ENCODE assay signal across 8 mouse cellular contexts in the genomic region with DNA sequence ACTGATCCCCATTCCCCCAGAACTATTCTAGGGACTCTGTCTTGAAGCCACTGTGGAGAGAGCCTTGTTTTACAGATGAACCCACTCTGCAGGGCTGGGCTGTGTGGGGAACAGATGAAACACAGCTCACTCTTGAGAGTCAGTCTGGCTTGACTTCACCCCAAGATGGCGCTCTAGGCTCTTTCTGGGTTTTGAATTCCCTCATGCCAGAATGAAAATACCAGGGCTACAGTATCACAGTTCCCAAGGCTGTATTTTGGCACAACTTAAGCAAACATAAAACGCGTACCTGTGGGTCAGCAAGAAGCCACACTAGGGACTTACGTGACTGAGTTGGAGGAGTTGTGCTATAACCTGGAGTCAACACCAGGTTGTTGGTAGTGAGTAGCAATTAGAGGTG. TPM values are rescaled to one million over a fixed set of nuclear protein-coding genes. Genes with fewer than 3 reads are reported as not detected.
A peak's percentile ranks its signal among the peaks of the same experiment; 100 is the strongest.
DNase-seq lines count a peak whose midpoint lies in the region; ATAC-seq and TF ChIP-seq lines count a peak whose summit lies in the region.

No protein-coding gene starts in this region.

- H3ac ChIP-seq in C2C12 (ENCODE audit: control insufficient read depth, insufficient read length, low read depth): no peak overlapping the region

- no peaks in the 10 kb centered on the region for H3K27me3 ChIP-seq in C2C12 (ENCODE audit: control insufficient read depth, insufficient read depth, insufficient read length)
- H3K27me3 ChIP-seq in forebrain, postnatal 0 days (ENCODE audit: insufficient read depth, low read length): no peaks in the 10 kb centered on the region
- H3K27me3 ChIP-seq in limb, embryonic 11.5 days (ENCODE audit: control insufficient read depth, insufficient read depth, low read length): no peaks in the 10 kb centered on the region

- H3K9me3 ChIP-seq in forebrain, postnatal 0 days (ENCODE audit: low read length): no peaks in the 10 kb centered on the region
- H3K9me3 ChIP-seq in limb, embryonic 11.5 days (ENCODE audit: control insufficient read depth, low read length): no peaks in the 10 kb centered on the region

- no peaks in the 10 kb centered on the region for H3K79me3 ChIP-seq in C2C12 (ENCODE audit: low read depth)

- WGBS in forebrain, postnatal 0 days: 35% methylated on average over 4 of the region's 4 CpGs
- WGBS in limb, embryonic 11.5 days: 48% methylated on average over 4 of the region's 4 CpGs

- no peaks in the 10 kb centered on the region for H3K36me3 ChIP-seq in C2C12 (ENCODE audit: control insufficient read depth, insufficient read depth)
- peaks cover 8% of the 10 kb centered on the region; the same call in 1 of the 2 replicates for H3K36me3 ChIP-seq in forebrain, postnatal 0 days (ENCODE audit: insufficient read depth)
- no peaks in the 10 kb centered on the region for H3K36me3 ChIP-seq in limb, embryonic 11.5 days (ENCODE audit: control insufficient read depth, insufficient read depth, low read length)

- H3K4me2 ChIP-seq in forebrain, postnatal 0 days (ENCODE audit: low read depth): no peak overlapping the region
- no peak overlapping the region for H3K4me2 ChIP-seq in limb, embryonic 11.5 days (ENCODE audit: low read depth, severe bottlenecking)

- peak; percentile 76 to 94 for DNase-seq in adrenal gland, adult (ENCODE audit: inconsistent age in 2 of 2, low spot score in 1 of 2)
- DNase-seq in adrenal gland, adult 8-10 months: no peak
- DNase-seq in forebrain, postnatal 0 days: peak; percentile 84
- peak; percentile 58 to 80 for DNase-seq in kidney, adult 8-10 months
- peak; percentile 76 for DNase-seq in limb, embryonic 11.5 days (ENCODE audit: low spot score)
- DNase-seq in retina, embryonic 14.5 days (ENCODE audit: low spot score): peak; percentile 83

- no peak overlapping the region for H3K4me3 ChIP-seq in C2C12 (ENCODE audit: insufficient read depth, poor library complexity, severe bottlenecking)
- no peak overlapping the region for H3K4me3 ChIP-seq in forebrain, postnatal 0 days (ENCODE audit: low read depth, low read length)
- no peak overlapping the region for H3K4me3 ChIP-seq in limb, embryonic 11.5 days (ENCODE audit: low read depth, low read length)

- H3K9ac ChIP-seq in forebrain, postnatal 0 days: no peak overlapping the region
- H3K9ac ChIP-seq in limb, embryonic 11.5 days (ENCODE audit: low read length): no peak overlapping the region

- peak; percentile 65 for ATAC-seq in cerebellum, adult (ENCODE audit: insufficient number of reproducible peaks, low FRiP score, low TSS enrichment)
- peak; percentile 66 for ATAC-seq in forebrain, postnatal 0 days
- peak; percentile 48; the same call in 1 of the 2 replicates for ATAC-seq in limb, embryonic 11.5 days (ENCODE audit: insufficient number of reproducible peaks, low FRiP score, low TSS enrichment, low read depth)

- H3K79me2 ChIP-seq in C2C12 (ENCODE audit: control insufficient read depth, insufficient read depth): no peaks in the 10 kb centered on the region

- peak; percentile 58 for TF ChIP-seq CTCF in C2C12 (IDR thresholded peaks at IDR 0.05; ENCODE audit: control insufficient read depth, insufficient read depth, insufficient read length)
- peak; percentile 80 for TF ChIP-seq CTCF in forebrain, postnatal 0 days (IDR thresholded peaks at IDR 0.05; ENCODE audit: low read depth)

- H3K27ac ChIP-seq in forebrain, postnatal 0 days (ENCODE audit: low read depth, low read length): no peak overlapping the region
- no peak overlapping the region for H3K27ac ChIP-seq in limb, embryonic 11.5 days (replicated peaks; ENCODE audit: low read depth, low read length)

- no peaks in the 10 kb centered on the region for H3K4me1 ChIP-seq in forebrain, postnatal 0 days (ENCODE audit: insufficient read depth)
- H3K4me1 ChIP-seq in limb, embryonic 11.5 days (ENCODE audit: control insufficient read depth, insufficient read depth, low read length): no peaks in the 10 kb centered on the region

TF ChIP-seq in C2C12, 6 proteins besides CTCF, POLR2A, EP300 and RAD21:
- TF ChIP-seq MYOD1 (IDR thresholded peaks at IDR 0.05; ENCODE audit: control insufficient read depth, insufficient read length, low read depth): no peak
- no peak for TF ChIP-seq USF1 (IDR thresholded peaks at IDR 0.05; ENCODE audit: low read depth)
- TF ChIP-seq MAX (IDR thresholded peaks at IDR 0.05): no peak
- TF ChIP-seq MYOG (IDR thresholded peaks at IDR 0.05; ENCODE audit: control insufficient read depth, extremely low read depth, insufficient read length): no peak
- TF ChIP-seq FOSL1 (IDR thresholded peaks at IDR 0.05; ENCODE audit: insufficient read depth, low read length, poor library complexity, severe bottlenecking): no peak
- TF ChIP-seq CEBPB (IDR thresholded peaks at IDR 0.05; ENCODE audit: low read depth): no peak

RNA-seq across cellular contexts. Expression of gene Khk, which starts 8.9 kb away (rescaled TPM):
- total RNA-seq in adrenal gland, adult 8-10 months (2022): 10 to 100 TPM; 60.9 to 74.4 (median 69.4) TPM
- polyA plus RNA-seq in C2C12 (2012; fragmentation: generic; extraction: Trizol): 16.2 TPM
- total RNA-seq in forebrain, postnatal 0 days (2014; rRNA removed): 4.5 and 5.3 TPM in 2 replicates
- 11.7 and 13.2 TPM in 2 replicates for polyA plus RNA-seq in forebrain, postnatal 0 days (2015; fragmentation: Nextera tagmentation; extraction: Ambion mirVana)
- 5.4 and 7.9 TPM in 2 replicates for polyA plus RNA-seq in limb, embryonic 11.5 days (2014; fragmentation: Nextera tagmentation; extraction: Ambion mirVana)

RNA-seq across cellular contexts. Expression of gene Cgref1, which starts 15.3 kb away (rescaled TPM):
- total RNA-seq in adrenal gland, adult 8-10 months (2022): 1 to 10 TPM; 1.0 to 3.0 (median 1.8) TPM
- polyA plus RNA-seq in C2C12 (2012; fragmentation: generic; extraction: Trizol): 8.2 TPM
- 67.3 and 82.1 TPM in 2 replicates for total RNA-seq in forebrain, postnatal 0 days (2014; rRNA removed)
- polyA plus RNA-seq in forebrain, postnatal 0 days (2015; fragmentation: Nextera tagmentation; extraction: Ambion mirVana): 61.0 and 63.5 TPM in 2 replicates
- polyA plus RNA-seq in limb, embryonic 11.5 days (2014; fragmentation: Nextera tagmentation; extraction: Ambion mirVana): 2.2 and 2.7 TPM in 2 replicates

RNA-seq across cellular contexts. Expression of gene Emilin1, which starts 16.9 kb away (rescaled TPM):
- total RNA-seq in adrenal gland, adult 8-10 months (2022): 10 to 100 TPM; 48.7 to 62.4 (median 51.8) TPM
- polyA plus RNA-seq in C2C12 (2012; fragmentation: generic; extraction: Trizol): 9.9 TPM
- 10.0 and 11.3 TPM in 2 replicates for total RNA-seq in forebrain, postnatal 0 days (2014; rRNA removed)
- 9.6 and 10.0 TPM in 2 replicates for polyA plus RNA-seq in forebrain, postnatal 0 days (2015; fragmentation: Nextera tagmentation; extraction: Ambion mirVana)
- polyA plus RNA-seq in limb, embryonic 11.5 days (2014; fragmentation: Nextera tagmentation; extraction: Ambion mirVana): 117 and 122 TPM in 2 replicates

RNA-seq across cellular contexts. Expression of gene Ost4, which starts 22.5 kb away (rescaled TPM):
- total RNA-seq in adrenal gland, adult 8-10 months (2022): 100 to 1,000 TPM; 210 to 235 (median 214) TPM
- 348 TPM for polyA plus RNA-seq in C2C12 (2012; fragmentation: generic; extraction: Trizol)
- 116 and 130 TPM in 2 replicates for total RNA-seq in forebrain, postnatal 0 days (2014; rRNA removed)
- polyA plus RNA-seq in forebrain, postnatal 0 days (2015; fragmentation: Nextera tagmentation; extraction: Ambion mirVana): 190 and 236 TPM in 2 replicates
- polyA plus RNA-seq in limb, embryonic 11.5 days (2014; fragmentation: Nextera tagmentation; extraction: Ambion mirVana): 384 and 395 TPM in 2 replicates

RNA-seq across cellular contexts. Expression of gene Preb, which starts 30.0 kb away (rescaled TPM):
- total RNA-seq in adrenal gland, adult 8-10 months (2022): 100 to 1,000 TPM; 129 to 211 (median 186) TPM
- 108 TPM for polyA plus RNA-seq in C2C12 (2012; fragmentation: generic; extraction: Trizol)
- total RNA-seq in forebrain, postnatal 0 days (2014; rRNA removed): 23.7 and 42.7 TPM in 2 replicates
- 65.1 and 77.0 TPM in 2 replicates for polyA plus RNA-seq in forebrain, postnatal 0 days (2015; fragmentation: Nextera tagmentation; extraction: Ambion mirVana)
- polyA plus RNA-seq in limb, embryonic 11.5 days (2014; fragmentation: Nextera tagmentation; extraction: Ambion mirVana): 96.5 and 101 TPM in 2 replicates

Comparison
In these comparisons a context has a peak if more than half of its experiments do, and no peak if none do; other contexts are left out.
1. RNA of gene Emilin1, which starts 16.9 kb away (polyA plus RNA-seq): 117 to 122 TPM in limb, embryonic 11.5 days; 9.9 TPM in C2C12 (single experiment) and 9.6 to 10.0 TPM in forebrain, postnatal 0 days; every median in the first group is over 10 times any median in the second.
2. Peak in every context shown above with its lines, with median percentiles within 50 percentile points of each other: ATAC-seq.